Comparison of ENCODE assay signal across 11 mouse cellular contexts in the genomic region with DNA sequence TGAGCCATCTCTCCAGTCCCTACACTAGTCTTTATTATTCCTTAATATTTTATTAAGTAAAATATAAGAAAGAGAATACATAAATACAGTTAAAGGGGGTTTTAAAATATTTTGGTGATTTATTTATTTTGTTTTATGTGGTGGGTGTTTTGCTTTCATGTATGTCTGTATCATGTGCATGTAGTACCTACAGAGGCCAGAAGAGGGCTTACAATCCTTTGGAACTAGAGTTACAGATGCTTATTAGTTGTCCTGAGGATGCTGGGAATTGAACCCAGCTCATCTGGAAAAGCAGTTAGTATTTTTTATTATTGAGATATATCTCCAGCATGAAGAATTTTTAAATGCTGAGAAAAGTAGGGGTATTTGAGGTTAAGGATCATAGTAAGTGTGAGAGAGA. TPM values are rescaled to one million over a fixed set of nuclear protein-coding genes. Genes with fewer than 3 reads are reported as not detected.
DNase-seq lines count a peak whose midpoint lies in the region; ATAC-seq and TF ChIP-seq lines count a peak whose summit lies in the region.
"Had no signal": no experiment of that assay in that cellular context is flagged by ENCODE, and none has a peak within 500 bp of the region (broad histone marks: within the 10 kb centered on the region; RNA-seq: fewer than 3 reads in every experiment).

No protein-coding gene starts in this region.

- DNase-seq in CD4-positive, CD25-positive, alpha-beta regulatory T cell, adult 2 months (ENCODE audit: low read depth, low spot score), result peak; percentile 62
- no peak for DNase-seq in kidney, postnatal 0 days (ENCODE audit: low spot score)
- DNase-seq in Patski (ENCODE audit: low read depth, low spot score), result no peak
- no peak for DNase-seq in right cerebral cortex, adult 2 months (ENCODE audit: low spot score in 2 of 2)
- DNase-seq in adrenal gland, postnatal 14 days, result no peak
- DNase-seq: right cerebral cortex, postnatal 25 days had no signal

- CTCF ChIA-PET in Patski (lab: Charles Lee), result interaction anchor here (1.3 kb wide), 1 partner anchor 19 kb away, joined by 3 read pairs; no protein-coding TSS in a partner anchor

- in situ Hi-C loops in Patski (cut with MboI; ENCODE audit: low pct_unique_long_range_greater_than_20kb), result no loop called here

- H3K36me3 ChIP-seq in kidney, postnatal 0 days (ENCODE audit: insufficient read depth, low read length), result 0 out of 2 replicates have a peak, but pooled peaks cover 3% of the 10 kb centered on the region
- peaks cover 4% of the 10 kb centered on the region; the same call in 1 of the 2 replicates for H3K36me3 ChIP-seq in kidney, embryonic 15.5 days
- H3K36me3 ChIP-seq: forebrain, embryonic 15.5 days; midbrain, embryonic 15.5 days had no signal

- no peak overlapping the region for H3K9ac ChIP-seq in kidney, postnatal 0 days (ENCODE audit: low read depth, low read length)
- no peak overlapping the region for H3K9ac ChIP-seq in kidney, embryonic 15.5 days
- H3K9ac ChIP-seq: forebrain, embryonic 15.5 days; midbrain, embryonic 15.5 days had no signal

- H3K9me3 ChIP-seq in kidney, postnatal 0 days (replicated peaks; ENCODE audit: low read length), result no peaks in the 10 kb centered on the region
- no peaks in the 10 kb centered on the region for H3K9me3 ChIP-seq in kidney, embryonic 15.5 days (replicated peaks)
- H3K9me3 ChIP-seq: forebrain, embryonic 15.5 days; midbrain, embryonic 15.5 days had no signal

- peak; percentile 42; the same call in 1 of the 2 replicates for TF ChIP-seq CTCF in kidney, postnatal 0 days (IDR thresholded peaks at IDR 0.05; ENCODE audit: low read depth)
- TF ChIP-seq CTCF in Patski (IDR thresholded peaks at IDR 0.05), result peak; percentile 41

- no peaks in the 10 kb centered on the region for H3K27me3 ChIP-seq in kidney, postnatal 0 days (ENCODE audit: insufficient read depth, low read length)
- no peaks in the 10 kb centered on the region for H3K27me3 ChIP-seq in kidney, embryonic 15.5 days
- no peaks in the 10 kb centered on the region for H3K27me3 ChIP-seq in Patski
- H3K27me3 ChIP-seq: forebrain, embryonic 15.5 days; midbrain, embryonic 15.5 days had no signal

- ATAC-seq in CD4-positive, CD25-positive, alpha-beta regulatory T cell, adult 4 months, result no peak
- no peak for ATAC-seq in kidney, postnatal 0 days (replicated peaks; ENCODE audit: low FRiP score, low read depth)
- ATAC-seq in kidney, embryonic 15.5 days (replicated peaks; ENCODE audit: low FRiP score), result no peak
- ATAC-seq in Patski, result no peak
- peak; percentile 63; the same call in 1 of the 2 replicates for ATAC-seq in megakaryocyte progenitor cell, adult 5-6 weeks (replicated peaks; ENCODE audit: poor library complexity)
- ATAC-seq: forebrain, embryonic 15.5 days; midbrain, embryonic 15.5 days had no signal

- H3K27ac ChIP-seq in kidney, postnatal 0 days, result no peak overlapping the region
- no peak overlapping the region for H3K27ac ChIP-seq in kidney, embryonic 15.5 days
- H3K27ac ChIP-seq: forebrain, embryonic 15.5 days; midbrain, embryonic 15.5 days had no signal

- POLR2A ChIA-PET in Patski (lab: Charles Lee), result interaction anchor here (0.6 kb wide), 1 partner anchor 20 kb away, joined by 3 read pairs; no protein-coding TSS in a partner anchor

- H3K4me2 ChIP-seq in kidney, postnatal 0 days (ENCODE audit: low read length), result no peak overlapping the region
- no peak overlapping the region for H3K4me2 ChIP-seq in kidney, embryonic 15.5 days
- H3K4me2 ChIP-seq: forebrain, embryonic 15.5 days; midbrain, embryonic 15.5 days had no signal

- H3K4me3 ChIP-seq in kidney, postnatal 0 days (replicated peaks; ENCODE audit: low read depth, low read length), result no peak overlapping the region
- no peak overlapping the region for H3K4me3 ChIP-seq in kidney, embryonic 15.5 days (replicated peaks)
- H3K4me3 ChIP-seq: forebrain, embryonic 15.5 days; midbrain, embryonic 15.5 days had no signal

- no peaks in the 10 kb centered on the region for H3K4me1 ChIP-seq in kidney, postnatal 0 days (replicated peaks; ENCODE audit: insufficient read depth, low read length)
- H3K4me1 ChIP-seq in kidney, embryonic 15.5 days, result 0 out of 2 replicates have a peak, but pooled peaks cover 3% of the 10 kb centered on the region
- H3K4me1 ChIP-seq: forebrain, embryonic 15.5 days; midbrain, embryonic 15.5 days had no signal

RNA-seq across cellular contexts. Expression of a gene that starts 37.6 kb away (rescaled TPM):
- 10 to 100 TPM; 25.4 to 28.0 TPM for polyA plus RNA-seq in CD4-positive, CD25-positive, alpha-beta regulatory T cell, adult 4 months (2017; shearing (Covaris generic))
- 36.3 and 43.5 TPM in 2 replicates for polyA plus RNA-seq in kidney, postnatal 0 days (2015; fragmentation: Nextera tagmentation; extraction: Ambion mirVana)
- 41.3 and 47.2 TPM in 2 replicates for polyA plus RNA-seq in kidney, embryonic 15.5 days (2015; fragmentation: Nextera tagmentation; extraction: Ambion mirVana)
- 110 TPM for polyA plus RNA-seq in Patski (2021)
- 12.4 and 16.1 TPM in 2 replicates for total RNA-seq in megakaryocyte progenitor cell, adult 5-6 weeks (2015)
- 12.6 and 16.1 TPM in 2 replicates for total RNA-seq in megakaryocyte progenitor cell, adult 5-6 weeks (2017)
- total RNA-seq in adrenal gland, postnatal 14 days (2021), result 26.0 and 37.0 TPM in 2 replicates
